Mouse (Mus musculus) stomach, embryonic 16.5 days (tissue): Measurements from ENCODE around the gene Rps6ka2. TPM values are rescaled to one million over a fixed set of nuclear protein-coding genes. Genes with fewer than 3 reads are reported as not detected.
"Not testable (repeated sequence)": the region's sequence is repeated elsewhere in the genome, so short reads cannot be mapped to it uniquely, and the experiment has no call there.

Experiments used
- ATAC-seq: fragments of 200-750 bp; cut with Nextera tagmentation; 2 replicates; pipeline ENCODE4 v1.8.0; 2017; ENCODE audit warnings: moderate number of reproducible peaks, moderate TSS enrichment; ENCODE audit not compliant: insufficient read depth, low FRiP score
- H3K27ac ChIP-seq: fragments of 300-500 bp; sonication (generic); 2 replicates; pipeline ENCODE4 v1.5.1; 2014; ENCODE audit warnings: low read length
- H3K27me3 ChIP-seq: fragments of 300-500 bp; sonication (generic); 2 replicates; pipeline ENCODE4 v1.6.1; 2014; ENCODE audit warnings: low read length, control low read depth, mixed read lengths; ENCODE audit not compliant: control insufficient read depth, insufficient read depth
- H3K36me3 ChIP-seq: fragments of 300-500 bp; sonication (generic); 2 replicates; pipeline ENCODE4 v1.6.1; 2014; ENCODE audit warnings: low read length; ENCODE audit not compliant: control insufficient read depth, insufficient read depth
- H3K4me1 ChIP-seq: fragments of 300-500 bp; sonication (generic); 2 replicates; pipeline ENCODE4 v1.6.1; 2014; ENCODE audit warnings: low read length, control low read depth, mixed read lengths; ENCODE audit not compliant: control insufficient read depth, insufficient read depth
- H3K4me2 ChIP-seq: fragments of 300-500 bp; sonication (generic); 2 replicates; pipeline ENCODE4 v1.6.1; 2014; ENCODE audit warnings: low read depth, low read length, mixed read lengths
- H3K4me3 ChIP-seq: fragments of 300-500 bp; sonication (generic); replicated peaks from 2 replicates; pipeline ENCODE4 v1.5.1; 2014; ENCODE audit warnings: mild to moderate bottlenecking, low read length
- H3K9ac ChIP-seq: fragments of 300-500 bp; sonication (generic); 2 replicates; pipeline ENCODE4 v1.6.1; 2014; ENCODE audit warnings: low read length
- H3K9me3 ChIP-seq: fragments of 300-500 bp; sonication (generic); replicated peaks from 2 replicates; pipeline ENCODE4 v1.6.1; 2016; ENCODE audit warnings: low read length, control low read depth; ENCODE audit not compliant: control insufficient read depth
- WGBS: fragments of 180-500 bp; shearing (Covaris S2); extraction: QIAGEN DNeasy Blood & Tissue Kit; methylation state at CpG from one replicate; pipeline ENCODE4 v1.1.7; 2014; 5-methylcytosine and 5-hydroxymethylcytosine counted together
- polyA plus RNA-seq: library from polyadenylated mRNA; unstranded; fragments of >200 nt; fragmentation: Nextera tagmentation; extraction: Ambion mirVana; gene quantifications from 2 replicates; pipeline ENCODE4 v1.2.1, GENCODE M21; 2015

The Rps6ka2 gene
- polyA plus RNA-seq, 1 experiment from 2014 or later, result 7.8 TPM

- not testable (repeated sequence) for H3K9me3 ChIP-seq, H3K36me3 ChIP-seq, H3K9ac ChIP-seq, H3K27me3 ChIP-seq, H3K4me3 ChIP-seq, H3K4me2 ChIP-seq, ATAC-seq, H3K27ac ChIP-seq, H3K4me1 ChIP-seq
- WGBS, result 65% methylated on average over 7 of the region's 9 CpGs
These were observed 167.5 kb downstream of the Rps6ka2 start for GRCm38 (mm10) chr17:7337381-7337780.

GRCm38 (mm10) chr17:7348765-7349164 lies 178.8 kb downstream of the Rps6ka2 start:
- not testable (repeated sequence) for H3K9me3 ChIP-seq, H3K4me3 ChIP-seq, H3K27ac ChIP-seq, H3K4me2 ChIP-seq, H3K36me3 ChIP-seq, H3K4me1 ChIP-seq, H3K9ac ChIP-seq, ATAC-seq, H3K27me3 ChIP-seq
- WGBS, result 53% methylated on average over 2 of the region's 3 CpGs

- not testable (repeated sequence) for ATAC-seq, H3K4me3 ChIP-seq
- WGBS, result 83% methylated on average over 1 of the region's 1 CpGs
These were observed 182.7 kb downstream of the Rps6ka2 start, which contains the start of gene Ttll2 for GRCm38 (mm10) chr17:7352596-7352995. TSS of gene Ttll2 (minus strand) at chr17:7352696.

More at GRCm38 (mm10) chr17:7352596-7352995, 182.7 kb downstream of the Rps6ka2 start, which contains the start of gene Ttll2:
- not testable (repeated sequence) for H3K4me1 ChIP-seq, H3K9me3 ChIP-seq, H3K27ac ChIP-seq, H3K4me2 ChIP-seq, H3K9ac ChIP-seq, H3K27me3 ChIP-seq, H3K36me3 ChIP-seq

Other genes starting within 250 kb of the Rps6ka2 start
- 43.5 and 51.8 TPM in 2 replicates for gene Rsph3b, start 221.4 kb upstream of the Rps6ka2 start, polyA plus RNA-seq
- gene Tagap1, start 209.0 kb upstream of the Rps6ka2 start, polyA plus RNA-seq, result 35.8 and 37.6 TPM in 2 replicates
- gene Rnaset2b, start 199.5 kb upstream of the Rps6ka2 start, polyA plus RNA-seq, result 245 and 270 TPM in 2 replicates
- 0.37 TPM in 1 of 2 replicates, not detected in the other for gene Gm49721, start 191.2 kb upstream of the Rps6ka2 start, polyA plus RNA-seq
- gene Gm1604a, start 144.5 kb upstream of the Rps6ka2 start, polyA plus RNA-seq, result not detected in 2 replicates
- not detected in 2 replicates for gene Tcp10a, start 154.5 kb downstream of the Rps6ka2 start, polyA plus RNA-seq
- not detected in 2 replicates for gene Ttll2, start 182.6 kb downstream of the Rps6ka2 start, polyA plus RNA-seq
- not detected in 2 replicates for gene Gm49630, start 201.9 kb downstream of the Rps6ka2 start, polyA plus RNA-seq
- gene Unc93a2, start 215.3 kb downstream of the Rps6ka2 start, polyA plus RNA-seq, result not detected in 2 replicates